Mouse (Mus musculus) left cerebral cortex, adult 9 months (tissue): ENCODE measurements around the gene Atp6v0c.
A peak's percentile ranks its signal among the peaks of the same experiment; 100 is the strongest.

Experiments used
- DNase-seq, 2 experiments: peaks; one replicate each; pipeline ENCODE4 v3.0.0; 2022; ENCODE audit warnings: low spot score in 2 of 2

Gene Atp6v0c

GRCm38 (mm10) chr17:24199252-24199651 lies 29.8 kb upstream of the Atp6v0c start:
- DNase-seq: peak in 1 of 2 experiments; percentile 83

- peak in 1 of 2 experiments; percentile 67 for DNase-seq
Observed at GRCm38 (mm10) chr17:24197032-24197824, 27.7 kb upstream of the Atp6v0c start.

DNA sequence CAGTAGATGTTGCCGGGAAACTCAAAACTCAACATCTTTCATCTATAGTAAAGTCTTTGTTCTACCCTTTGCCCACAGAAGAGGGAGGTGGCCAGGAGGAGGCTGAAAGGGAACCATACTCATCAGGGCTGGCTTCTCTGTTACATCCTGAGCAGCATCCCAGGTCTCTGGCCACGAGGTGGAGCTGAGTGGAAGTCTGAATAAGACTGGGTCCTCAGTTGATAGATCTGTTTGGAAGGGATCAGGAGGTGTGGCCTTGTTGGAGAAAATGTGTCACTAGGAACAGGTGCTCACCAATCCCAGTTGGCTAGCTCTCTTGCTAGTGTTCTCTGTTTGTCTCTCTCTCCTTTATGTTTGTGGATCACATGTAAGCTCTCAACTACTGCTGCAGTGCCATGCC lies 25.8 kb upstream of the Atp6v0c start:
- no peak for DNase-seq

DNA sequence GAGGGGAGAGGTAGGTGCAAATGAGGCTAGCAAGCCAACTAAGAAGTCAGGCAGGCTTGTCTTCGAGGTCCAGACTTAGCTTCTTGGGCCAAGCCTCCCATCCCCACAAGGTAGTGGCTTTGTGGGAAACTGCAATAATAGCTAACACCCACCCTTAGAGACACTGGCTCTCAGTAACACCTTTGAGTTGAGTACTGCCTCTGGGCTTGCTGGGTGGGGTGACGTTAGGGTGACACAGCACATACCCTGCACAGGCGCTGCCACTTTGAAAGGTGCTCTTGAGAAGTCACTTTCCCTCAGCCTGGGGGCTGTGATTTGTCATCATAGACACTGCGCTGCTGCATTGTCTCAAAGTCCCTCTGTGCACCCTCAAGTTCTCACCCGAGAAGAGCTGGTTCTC lies 24.3 kb upstream of the Atp6v0c start:
- no peak for DNase-seq

GRCm38 (mm10) chr17:24193268-24193667 lies 23.8 kb upstream of the Atp6v0c start:
- no peak for DNase-seq

DNA sequence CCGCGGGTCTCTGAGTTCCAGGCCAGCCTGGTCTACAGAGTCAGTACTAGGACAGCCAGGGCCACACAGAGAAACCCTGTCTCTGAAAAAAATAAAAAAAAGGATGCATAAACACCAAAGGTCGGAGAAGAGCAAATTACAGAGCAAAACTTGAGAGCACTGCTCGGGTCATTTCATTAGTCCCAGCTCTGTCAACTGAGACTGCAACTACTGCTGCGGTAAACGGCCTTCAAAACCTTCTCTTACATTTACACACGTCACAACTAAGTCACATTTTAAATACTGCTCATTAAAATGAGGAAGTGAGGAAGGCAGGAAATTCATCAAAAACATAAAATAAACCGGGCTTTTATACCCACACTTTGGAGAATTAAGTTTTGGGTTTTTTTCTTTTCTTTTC lies 23.3 kb upstream of the Atp6v0c start:
- DNase-seq: no peak

DNA sequence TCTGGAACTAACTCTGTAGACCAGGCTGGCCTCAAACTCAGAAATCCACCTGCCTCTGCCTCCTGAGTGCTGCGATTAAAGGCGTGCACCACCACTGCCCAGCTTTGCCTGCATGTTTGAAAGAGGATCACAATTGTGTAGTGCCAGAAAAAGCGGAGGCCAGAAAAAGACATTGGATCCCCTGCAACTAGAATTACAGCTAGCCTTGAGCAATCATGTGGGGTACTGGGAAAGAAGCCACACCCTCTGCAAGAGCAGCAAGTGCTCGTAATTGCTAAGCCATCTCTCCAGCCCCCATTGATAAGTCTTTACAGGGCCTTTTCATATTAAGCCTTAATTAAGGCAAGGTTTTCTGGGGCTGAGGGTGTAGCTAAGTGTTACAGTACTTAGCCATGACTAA lies 22.0 kb upstream of the Atp6v0c start:
- DNase-seq: no peak

- DNase-seq: no peak
Observed at GRCm38 (mm10) chr17:24190934-24191333, 21.4 kb upstream of the Atp6v0c start.

DNA sequence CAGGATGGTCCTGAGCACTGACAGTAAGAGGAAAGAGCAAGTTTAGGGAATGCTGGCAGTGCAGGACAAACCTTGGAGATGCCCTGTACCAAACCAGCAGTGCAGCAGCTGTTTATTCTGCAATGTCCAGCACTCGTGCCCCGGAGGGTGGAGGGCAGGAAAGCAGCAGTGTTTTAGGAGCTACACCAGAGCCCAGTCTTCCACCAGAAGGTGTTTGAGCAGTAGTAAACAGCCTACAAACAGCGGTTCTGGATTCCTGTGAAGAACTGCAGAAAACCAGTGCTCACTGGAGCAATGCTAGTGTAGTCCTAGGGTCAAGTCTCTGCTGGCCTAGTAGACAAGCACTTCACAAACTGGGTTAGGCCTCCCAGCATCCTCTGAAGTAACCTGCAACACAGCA lies 4.8 kb upstream of the Atp6v0c start:
- no peak for DNase-seq

- DNase-seq: peak in 1 of 2 experiments; percentile 74
Observed at GRCm38 (mm10) chr17:24173423-24173822, 3.9 kb upstream of the Atp6v0c start.

DNA sequence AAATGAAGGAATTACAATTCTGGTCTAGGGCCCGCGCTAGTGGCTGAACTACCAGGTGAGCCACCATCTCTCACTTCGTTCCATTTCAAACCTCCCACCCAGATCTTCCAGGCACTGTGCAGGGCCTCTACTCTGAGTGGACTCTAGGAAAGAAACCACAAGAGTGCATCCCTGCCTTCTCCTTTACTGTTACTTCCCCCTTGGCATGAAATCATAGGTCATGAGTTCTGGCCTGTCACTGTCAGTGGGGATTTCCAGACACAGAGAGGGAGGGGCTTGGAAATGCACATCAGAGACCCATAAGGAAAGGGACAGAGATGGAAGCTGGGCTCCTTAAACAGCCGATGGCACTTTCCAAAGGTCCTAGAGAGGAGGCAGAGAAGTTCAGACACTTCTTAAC lies 2.2 kb upstream of the Atp6v0c start:
- DNase-seq: no peak

DNA sequence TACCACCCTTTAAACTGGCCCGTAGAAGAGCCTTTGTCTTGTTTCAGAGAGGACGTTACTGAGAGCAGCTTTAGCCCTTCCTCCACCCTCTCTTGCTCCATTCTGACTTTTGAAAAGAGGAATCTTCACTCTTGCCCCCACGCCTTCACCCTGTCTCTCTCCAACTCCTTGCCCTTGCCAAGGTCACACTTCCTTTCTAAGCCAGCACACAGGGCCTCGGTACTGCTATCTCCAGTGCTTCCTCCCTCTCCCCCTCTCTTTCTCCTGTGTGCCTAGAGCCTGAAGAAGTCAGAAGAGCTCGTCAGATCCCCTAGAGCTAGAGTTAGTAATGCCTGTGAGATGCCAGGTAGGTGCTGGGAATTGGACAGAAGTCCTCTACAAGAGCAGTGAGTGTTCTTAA lies 1.2 kb upstream of the Atp6v0c start:
- DNase-seq: no peak

DNA sequence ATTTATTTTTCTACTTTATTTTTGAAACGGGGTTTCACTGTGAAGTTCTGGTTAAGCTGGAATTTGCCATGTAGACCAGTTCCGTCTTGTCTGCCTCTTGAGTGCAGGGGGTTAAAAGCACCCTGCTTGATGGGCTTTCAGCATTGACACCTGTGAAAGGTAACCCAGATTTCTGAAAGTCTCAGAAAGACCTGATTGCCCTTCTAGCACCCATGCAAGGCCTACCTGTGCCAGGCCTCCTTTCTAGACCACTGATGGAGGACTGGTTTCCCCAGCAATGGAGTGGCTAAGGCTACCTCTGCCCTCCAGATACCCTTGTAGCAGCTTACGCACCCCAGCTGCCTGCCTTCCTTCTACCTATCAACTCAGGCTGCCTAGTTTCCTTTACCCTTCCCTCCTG lies 623 bp upstream of the Atp6v0c start:
- no peak for DNase-seq

GRCm38 (mm10) chr17:24168590-24169277 lies 768 bp downstream of the Atp6v0c start:
- peak in 1 of 2 experiments; percentile 74 for DNase-seq

DNA sequence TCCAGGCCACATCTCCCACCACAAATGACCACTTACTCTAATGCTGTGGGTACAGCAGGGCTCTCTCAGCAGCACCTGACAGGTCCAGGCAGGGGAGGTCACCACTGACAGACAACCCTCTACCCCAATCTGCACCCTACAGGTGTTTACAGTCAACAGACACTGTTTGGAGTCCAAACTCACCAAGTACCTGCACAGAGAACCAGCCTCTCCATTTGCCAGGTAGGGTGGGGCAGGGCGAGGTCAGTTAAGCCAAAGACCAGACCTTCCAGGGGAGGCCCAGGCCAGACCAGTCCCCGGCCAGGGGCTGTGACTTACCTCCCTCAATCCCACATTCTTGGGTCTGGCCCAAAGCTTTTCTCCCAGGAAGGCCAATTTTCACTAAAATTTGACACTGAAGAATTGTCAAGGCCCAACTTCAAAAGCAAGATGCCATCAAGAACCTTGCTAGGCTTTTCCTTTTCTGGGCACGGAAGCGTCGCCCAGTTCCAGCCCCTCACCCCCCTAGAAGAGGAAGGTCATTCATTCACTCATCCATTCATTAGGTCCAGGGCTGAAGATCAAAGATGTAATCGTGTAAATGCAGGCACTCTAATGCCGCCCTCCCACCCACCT lies 1.5 kb downstream of the Atp6v0c start:
- DNase-seq: no peak

GRCm38 (mm10) chr17:24167120-24167519 lies 2.4 kb downstream of the Atp6v0c start:
- no peak for DNase-seq

DNA sequence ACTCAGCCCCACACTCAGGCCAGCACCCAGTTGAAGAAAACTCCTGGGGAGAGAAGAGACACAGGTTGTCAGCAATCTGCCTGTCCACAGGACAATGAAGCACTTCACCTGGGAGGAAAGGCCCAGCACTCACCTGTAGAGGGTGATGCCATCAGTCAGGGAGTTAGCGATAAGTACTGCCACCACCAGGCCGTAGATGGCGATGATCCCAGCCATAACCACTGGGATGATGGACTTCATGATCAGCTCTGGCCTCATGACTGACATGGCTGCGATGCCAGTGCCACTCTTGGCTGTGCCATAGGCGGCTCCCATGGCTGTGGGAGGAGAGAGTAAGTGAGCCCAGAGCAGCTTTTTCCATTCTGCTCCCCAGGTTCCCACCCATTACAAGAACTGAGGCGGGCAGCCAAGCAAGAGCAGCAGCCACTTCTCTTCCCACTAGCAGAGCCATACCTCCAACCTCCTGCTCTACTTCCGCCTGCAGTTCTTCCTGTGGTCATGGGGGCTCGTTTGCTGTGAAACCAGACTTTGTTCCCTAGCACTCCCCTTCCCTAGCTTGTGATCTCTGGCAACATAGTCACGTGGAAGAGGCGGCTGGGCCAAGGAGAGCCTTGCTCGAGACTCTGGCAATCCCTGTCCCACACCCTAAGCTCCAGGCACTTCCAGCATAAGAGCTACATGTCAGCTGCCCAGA lies 4.8 kb downstream of the Atp6v0c start:
- DNase-seq: no peak

DNA sequence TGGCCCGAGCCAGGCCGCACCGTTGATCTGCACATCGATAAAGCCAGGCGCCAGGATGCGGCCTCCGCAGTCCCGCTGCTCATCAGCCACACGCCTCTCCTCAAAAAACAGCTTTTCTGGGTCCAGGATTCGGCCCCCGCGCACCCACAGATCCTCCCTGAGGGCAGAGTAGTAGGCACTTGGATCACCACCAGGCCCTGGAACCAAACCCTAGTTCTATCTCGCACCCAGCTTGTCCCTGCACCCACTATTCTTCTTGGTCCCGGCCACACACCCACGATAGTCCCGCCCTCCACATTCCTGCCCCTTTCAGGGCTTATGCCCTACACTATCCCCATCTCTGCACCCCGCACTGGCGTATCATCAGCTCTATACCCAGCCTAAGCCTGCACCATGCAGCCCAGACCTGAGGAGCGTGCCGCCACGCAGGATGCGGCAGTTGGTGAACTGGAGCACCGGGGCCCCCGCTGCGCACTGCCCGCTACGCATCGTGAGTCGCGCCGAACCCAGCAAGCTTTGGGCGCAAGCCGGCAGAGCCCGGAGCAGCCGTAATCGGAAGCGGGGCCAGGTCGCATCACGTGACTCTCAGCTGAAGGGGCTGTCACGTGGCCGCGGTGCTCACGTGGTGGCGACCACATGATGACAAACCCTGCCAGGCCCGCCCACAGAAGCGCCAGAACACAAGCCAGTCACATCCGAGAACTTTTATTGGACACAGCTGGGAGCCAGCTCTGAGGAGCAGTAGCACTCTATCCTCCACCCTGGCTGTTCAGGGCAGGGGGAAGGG lies 6.1 kb downstream of the Atp6v0c start, which contains the start of gene Amdhd2:
Gene Amdhd2, minus strand, starts transcription at position 591 of the 787 bp plus-strand sequence.
- peak; percentile 94 to 99 for DNase-seq

- DNase-seq: no peak
Observed at GRCm38 (mm10) chr17:24162584-24163175, 6.8 kb downstream of the Atp6v0c start.

DNA sequence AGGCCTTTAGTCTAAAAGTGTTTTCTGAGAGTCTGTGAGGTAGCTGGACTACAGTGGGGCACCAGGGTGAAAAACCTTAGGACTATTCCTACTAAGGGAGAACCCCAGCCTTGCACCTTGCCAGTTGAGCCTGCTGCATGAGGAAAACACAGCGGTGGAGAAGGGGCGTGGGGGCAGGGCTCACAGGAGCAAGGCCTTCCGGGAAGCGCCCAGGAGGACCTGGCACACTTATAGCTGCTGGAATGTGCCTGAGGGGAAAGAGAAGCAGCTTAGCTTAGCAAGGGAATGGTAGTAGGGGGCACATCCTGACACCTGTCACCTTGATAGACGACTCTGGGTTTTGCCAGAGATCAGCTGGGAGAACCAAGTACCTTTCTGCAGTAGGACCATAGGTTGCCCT lies 8.0 kb downstream of the Atp6v0c start:
- DNase-seq: no peak

DNA sequence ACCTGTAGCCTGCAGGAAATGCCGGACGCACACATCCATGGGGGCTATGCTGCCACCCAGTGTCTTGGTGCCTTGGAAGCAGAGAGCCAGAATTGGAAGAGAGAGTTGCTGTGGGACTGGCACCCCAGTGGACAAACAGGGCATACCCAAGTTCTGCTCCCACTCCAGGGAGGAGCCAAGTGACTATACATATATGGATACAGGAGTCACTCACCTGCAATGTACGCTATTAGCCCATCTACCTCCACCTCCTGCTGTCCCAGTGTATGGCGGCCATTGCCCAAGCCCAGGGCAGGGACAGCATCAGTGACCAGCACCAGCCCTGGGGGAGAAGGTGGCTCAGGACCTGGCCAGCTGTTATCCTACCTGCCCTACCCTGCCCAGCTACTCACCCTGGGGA lies 12.0 kb downstream of the Atp6v0c start:
- no peak for DNase-seq
